Mouse (Mus musculus): ENCODE data around the gene Gbe1. TPM values are rescaled to one million over a fixed set of nuclear protein-coding genes. Genes with fewer than 3 reads are reported as not detected.

Gene Gbe1
- polyA plus RNA-seq, 1 experiment from 2014 or later: 17.4 TPM

GRCm38 (mm10) chr16:70358326-70358725 is 44.6 kb downstream of the Gbe1 start:
- Histone ChIP-seq H3K27ac (no peak overlapping the region), H3K4me1 (replicated peaks) (no peaks in the 10 kb centered on the region), H3K4me3 (replicated peaks) (no peak overlapping the region), H3K27me3 (no peaks in the 10 kb centered on the region), H3K9me3 (peaks cover 4% of the 10 kb centered on the region; the same call in 1 of the 2 replicates), H3K4me2 (no peak overlapping the region), H3K36me3 (0 out of 2 replicates have a peak, but pooled peaks cover 8% of the 10 kb centered on the region), H3K9ac (replicated peaks) (no peak overlapping the region)
- ATAC-seq (ENCODE audit: insufficient number of reproducible peaks, insufficient read depth, low FRiP score, low TSS enrichment, low read depth): no peak
- WGBS: 91% methylated on average over 6 of the region's 6 CpGs

GRCm38 (mm10) chr16:70365229-70365628 is 51.5 kb downstream of the Gbe1 start:
- no peak overlapping the region for H3K4me2 ChIP-seq
- H3K36me3 ChIP-seq: 0 out of 2 replicates have a peak, but pooled peaks cover 8% of the 10 kb centered on the region
- no peak overlapping the region for H3K9ac ChIP-seq (replicated peaks)
- H3K27me3 ChIP-seq: no peaks in the 10 kb centered on the region
- H3K9me3 ChIP-seq: no peaks in the 10 kb centered on the region
- WGBS: 93% methylated on average over 3 of the region's 3 CpGs
- no peak for ATAC-seq (ENCODE audit: insufficient number of reproducible peaks, insufficient read depth, low FRiP score, low TSS enrichment, low read depth)
- no peak overlapping the region for H3K4me3 ChIP-seq (replicated peaks)
- H3K27ac ChIP-seq: no peak overlapping the region
- no peaks in the 10 kb centered on the region for H3K4me1 ChIP-seq (replicated peaks)

GRCm38 (mm10) chr16:70381045-70381444 is 67.3 kb downstream of the Gbe1 start:
- Histone ChIP-seq H3K9me3 (no peaks in the 10 kb centered on the region), H3K9ac (replicated peaks) (no peak overlapping the region), H3K4me2 (no peak overlapping the region), H3K27me3 (no peaks in the 10 kb centered on the region), H3K27ac (no peak overlapping the region), H3K4me1 (replicated peaks) (no peaks in the 10 kb centered on the region), H3K36me3 (no peaks in the 10 kb centered on the region), H3K4me3 (replicated peaks) (no peak overlapping the region)
- ATAC-seq (ENCODE audit: insufficient number of reproducible peaks, insufficient read depth, low FRiP score, low TSS enrichment, low read depth): no peak
- 86% methylated on average over 2 of the region's 2 CpGs for WGBS

GRCm38 (mm10) chr16:70385494-70385893 is 71.7 kb downstream of the Gbe1 start:
- no peak overlapping the region for H3K4me3 ChIP-seq (replicated peaks)
- no peaks in the 10 kb centered on the region for H3K4me1 ChIP-seq (replicated peaks)
- H3K9ac ChIP-seq (replicated peaks): no peak overlapping the region
- WGBS: 95% methylated on average over 1 of the region's 1 CpGs
- no peaks in the 10 kb centered on the region for H3K9me3 ChIP-seq
- no peak overlapping the region for H3K4me2 ChIP-seq
- H3K27me3 ChIP-seq: no peaks in the 10 kb centered on the region
- H3K27ac ChIP-seq: no peak overlapping the region
- H3K36me3 ChIP-seq: no peaks in the 10 kb centered on the region
- no peak for ATAC-seq (ENCODE audit: insufficient number of reproducible peaks, insufficient read depth, low FRiP score, low TSS enrichment, low read depth)

- no peak for ATAC-seq (ENCODE audit: insufficient number of reproducible peaks, insufficient read depth, low FRiP score, low TSS enrichment, low read depth)
- H3K4me2 ChIP-seq: no peak overlapping the region
- no peaks in the 10 kb centered on the region for H3K36me3 ChIP-seq
- H3K4me3 ChIP-seq (replicated peaks): no peak overlapping the region
- H3K4me1 ChIP-seq (replicated peaks): no peaks in the 10 kb centered on the region
- H3K9ac ChIP-seq (replicated peaks): no peak overlapping the region
- no peaks in the 10 kb centered on the region for H3K27me3 ChIP-seq
- WGBS: 96% methylated on average over 2 of the region's 2 CpGs
- no peak overlapping the region for H3K27ac ChIP-seq
- no peaks in the 10 kb centered on the region for H3K9me3 ChIP-seq
These were observed 73.6 kb downstream of the Gbe1 start for GRCm38 (mm10) chr16:70387385-70387784.

GRCm38 (mm10) chr16:70395276-70395675 is 81.5 kb downstream of the Gbe1 start:
- ATAC-seq (ENCODE audit: insufficient number of reproducible peaks, insufficient read depth, low FRiP score, low TSS enrichment, low read depth): no peak
- H3K4me1 ChIP-seq (replicated peaks): no peaks in the 10 kb centered on the region
- H3K27me3 ChIP-seq: no peaks in the 10 kb centered on the region
- no peak overlapping the region for H3K9ac ChIP-seq (replicated peaks)
- no peak overlapping the region for H3K4me2 ChIP-seq
- no peaks in the 10 kb centered on the region for H3K9me3 ChIP-seq
- WGBS: 90% methylated on average over 3 of the region's 3 CpGs
- H3K4me3 ChIP-seq (replicated peaks): no peak overlapping the region
- no peak overlapping the region for H3K27ac ChIP-seq
- no peaks in the 10 kb centered on the region for H3K36me3 ChIP-seq

GRCm38 (mm10) chr16:70407780-70408179 is 94.0 kb downstream of the Gbe1 start:
- no peak for ATAC-seq (ENCODE audit: insufficient number of reproducible peaks, insufficient read depth, low FRiP score, low TSS enrichment, low read depth)
- Histone ChIP-seq H3K27ac (no peak overlapping the region), H3K4me2 (no peak overlapping the region), H3K27me3 (no peaks in the 10 kb centered on the region), H3K36me3 (no peaks in the 10 kb centered on the region), H3K4me3 (replicated peaks) (no peak overlapping the region), H3K4me1 (replicated peaks) (no peaks in the 10 kb centered on the region), H3K9me3 (no peaks in the 10 kb centered on the region), H3K9ac (replicated peaks) (no peak overlapping the region)
- 91% methylated on average over 2 of the region's 2 CpGs for WGBS

- H3K4me2 ChIP-seq: no peak overlapping the region
- no peak overlapping the region for H3K27ac ChIP-seq
- H3K36me3 ChIP-seq: no peaks in the 10 kb centered on the region
- no peaks in the 10 kb centered on the region for H3K9me3 ChIP-seq
- H3K4me1 ChIP-seq (replicated peaks): no peaks in the 10 kb centered on the region
- WGBS: 69% methylated on average over 3 of the region's 3 CpGs
- no peak overlapping the region for H3K4me3 ChIP-seq (replicated peaks)
- ATAC-seq (ENCODE audit: insufficient number of reproducible peaks, insufficient read depth, low FRiP score, low TSS enrichment, low read depth): no peak
- no peaks in the 10 kb centered on the region for H3K27me3 ChIP-seq
- H3K9ac ChIP-seq (replicated peaks): no peak overlapping the region
These were observed 107.3 kb downstream of the Gbe1 start for GRCm38 (mm10) chr16:70421077-70421476.

- no peaks in the 10 kb centered on the region for H3K36me3 ChIP-seq
These were observed 135.8 kb downstream of the Gbe1 start for GRCm38 (mm10) chr16:70449520-70449919.

GRCm38 (mm10) chr16:70475583-70475982 is 161.8 kb downstream of the Gbe1 start:
- Histone ChIP-seq H3K27ac (no peak overlapping the region), H3K9ac (replicated peaks) (no peak overlapping the region), H3K36me3 (no peaks in the 10 kb centered on the region), H3K4me2 (no peak overlapping the region), H3K4me1 (replicated peaks) (no peaks in the 10 kb centered on the region), H3K4me3 (replicated peaks) (no peak overlapping the region), H3K27me3 (no peaks in the 10 kb centered on the region), H3K9me3 (no peaks in the 10 kb centered on the region)
- WGBS: 36% methylated on average over 3 of the region's 3 CpGs
- ATAC-seq (ENCODE audit: insufficient number of reproducible peaks, insufficient read depth, low FRiP score, low TSS enrichment, low read depth): no peak

More at GRCm38 (mm10) chr16:70449520-70449919, 135.8 kb downstream of the Gbe1 start:
- WGBS: 56% methylated on average over 6 of the region's 6 CpGs
- no peak for ATAC-seq (ENCODE audit: insufficient number of reproducible peaks, insufficient read depth, low FRiP score, low TSS enrichment, low read depth)
- no peaks in the 10 kb centered on the region for H3K27me3 ChIP-seq
- no peak overlapping the region for H3K4me3 ChIP-seq (replicated peaks)
- no peak overlapping the region for H3K27ac ChIP-seq
- no peak overlapping the region for H3K4me2 ChIP-seq
- no peaks in the 10 kb centered on the region for H3K9me3 ChIP-seq
- no peaks in the 10 kb centered on the region for H3K4me1 ChIP-seq (replicated peaks)
- no peak overlapping the region for H3K9ac ChIP-seq (replicated peaks)

- Histone ChIP-seq H3K4me3 (replicated peaks) (no peak overlapping the region), H3K27me3 (no peaks in the 10 kb centered on the region), H3K4me2 (no peak overlapping the region), H3K9me3 (no peaks in the 10 kb centered on the region), H3K9ac (replicated peaks) (no peak overlapping the region), H3K4me1 (replicated peaks) (no peaks in the 10 kb centered on the region), H3K27ac (no peak overlapping the region), H3K36me3 (no peaks in the 10 kb centered on the region)
- 65% methylated on average over 4 of the region's 4 CpGs for WGBS
- ATAC-seq (ENCODE audit: insufficient number of reproducible peaks, insufficient read depth, low FRiP score, low TSS enrichment, low read depth): no peak; the same call in 1 of the 2 replicates
These were observed 162.4 kb downstream of the Gbe1 start for GRCm38 (mm10) chr16:70476161-70476560.

- ATAC-seq (ENCODE audit: insufficient number of reproducible peaks, insufficient read depth, low FRiP score, low TSS enrichment, low read depth): no peak
- WGBS: 97% methylated on average over 3 of the region's 3 CpGs
These were observed 166.7 kb downstream of the Gbe1 start for GRCm38 (mm10) chr16:70480494-70480893.

More at GRCm38 (mm10) chr16:70480494-70480893, 166.7 kb downstream of the Gbe1 start:
- Histone ChIP-seq H3K9ac (replicated peaks) (no peak overlapping the region), H3K36me3 (no peaks in the 10 kb centered on the region), H3K4me1 (replicated peaks) (no peaks in the 10 kb centered on the region), H3K9me3 (no peaks in the 10 kb centered on the region), H3K27ac (no peak overlapping the region), H3K27me3 (no peaks in the 10 kb centered on the region), H3K4me2 (no peak overlapping the region), H3K4me3 (replicated peaks) (no peak overlapping the region)

All from limb, embryonic 12.5 days (tissue).